Mouse (Mus musculus) heart, embryonic 12.5 days (tissue): ENCODE measurements around the gene Gsdma3. TPM values are rescaled to one million over a fixed set of nuclear protein-coding genes. Genes with fewer than 3 reads are reported as not detected.
A peak's percentile ranks its signal among the peaks of the same experiment; 100 is the strongest.
"Not testable (repeated sequence)": the region's sequence is repeated elsewhere in the genome, so short reads cannot be mapped to it uniquely, and the experiment has no call there.

Experiments used
- ATAC-seq: fragments of 200-750 bp; cut with Nextera tagmentation; 2 replicates; pipeline ENCODE4 v1.8.0; 2017; ENCODE audit warnings: moderate TSS enrichment, moderate library complexity; ENCODE audit not compliant: insufficient number of reproducible peaks, low FRiP score
- H3K27ac ChIP-seq: fragments of 300-500 bp; sonication (generic); 2 replicates; pipeline ENCODE4 v1.5.1; 2016; ENCODE audit warnings: mild to moderate bottlenecking, moderate library complexity; ENCODE audit not compliant: poor library complexity, severe bottlenecking
- H3K27me3 ChIP-seq: fragments of 300-500 bp; sonication (generic); replicated peaks from 2 replicates; pipeline ENCODE4 v1.6.1; 2016; ENCODE audit warnings: mild to moderate bottlenecking, moderate library complexity
- H3K36me3 ChIP-seq: fragments of 300-500 bp; sonication (generic); 2 replicates; pipeline ENCODE4 v1.6.1; 2016; ENCODE audit warnings: mild to moderate bottlenecking, moderate library complexity
- H3K4me1 ChIP-seq: fragments of 300-500 bp; sonication (generic); replicated peaks from 2 replicates; pipeline ENCODE4 v1.6.1; 2016; ENCODE audit warnings: mild to moderate bottlenecking
- H3K4me2 ChIP-seq: fragments of 300-500 bp; sonication (generic); 2 replicates; pipeline ENCODE4 v1.6.1; 2016; ENCODE audit warnings: mild to moderate bottlenecking, moderate library complexity
- H3K4me3 ChIP-seq: fragments of 300-500 bp; sonication (generic); 2 replicates; pipeline ENCODE4 v1.5.1; 2016; ENCODE audit warnings: mild to moderate bottlenecking
- H3K9ac ChIP-seq: fragments of 300-500 bp; sonication (generic); 2 replicates; pipeline ENCODE4 v1.6.1; 2016; ENCODE audit warnings: mild to moderate bottlenecking, moderate library complexity
- H3K9me3 ChIP-seq: fragments of 300-500 bp; sonication (generic); replicated peaks from 2 replicates; pipeline ENCODE4 v1.6.1; 2016; ENCODE audit warnings: mild to moderate bottlenecking, moderate library complexity
- WGBS: fragments of 180-500 bp; shearing (Covaris S2); methylation state at CpG from one replicate; pipeline ENCODE4 v1.1.7; 2016; 5-methylcytosine and 5-hydroxymethylcytosine counted together
- polyA plus RNA-seq: library from polyadenylated mRNA; unstranded; fragments of >200 nt; fragmentation: Nextera tagmentation; extraction: Ambion mirVana; gene quantifications from 2 replicates; pipeline ENCODE4 v1.2.1, GENCODE M21; 2016

Gsdma3 gene
- polyA plus RNA-seq, 1 experiment from 2014 or later = not detected

DNA sequence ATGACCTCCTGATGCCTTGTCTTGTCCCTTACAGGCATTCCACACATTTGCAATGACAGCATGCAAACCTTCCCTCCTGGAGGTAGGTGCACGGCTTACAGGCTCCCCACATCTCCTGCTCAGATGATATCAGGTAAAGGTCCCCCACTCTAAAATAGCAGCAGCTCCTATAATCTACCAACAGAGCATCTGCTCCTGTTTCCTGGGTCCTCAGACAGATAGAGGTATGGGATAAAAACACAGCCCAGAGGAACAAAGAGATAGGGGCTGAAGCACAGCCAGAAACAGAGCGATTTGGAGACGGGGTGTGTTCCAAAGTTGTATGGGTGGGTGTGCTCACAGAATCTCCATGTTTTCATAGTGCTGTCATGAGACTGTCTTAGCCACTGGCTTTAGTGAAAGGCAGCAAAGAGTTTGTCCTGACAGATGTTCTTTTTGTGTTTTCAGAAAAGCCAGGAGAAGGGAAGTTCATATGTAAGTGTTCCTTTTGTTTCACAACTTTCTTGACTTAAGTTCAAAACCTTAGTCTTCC lies 45.2 kb downstream of the Gsdma3 start:
- 58% methylated on average over 3 of the region's 3 CpGs for WGBS
- Histone ChIP-seq H3K4me1 (0 out of 2 replicates have a peak, but pooled peaks cover 6% of the 10 kb centered on the region), H3K9ac (no peak overlapping the region), H3K9me3 (no peaks in the 10 kb centered on the region), H3K27ac (no peak overlapping the region), H3K36me3 (no peaks in the 10 kb centered on the region), H3K27me3 (peaks cover 52% of the 10 kb centered on the region), H3K4me3 (no peak overlapping the region), H3K4me2 (no peak overlapping the region)
- ATAC-seq = no peak

DNA sequence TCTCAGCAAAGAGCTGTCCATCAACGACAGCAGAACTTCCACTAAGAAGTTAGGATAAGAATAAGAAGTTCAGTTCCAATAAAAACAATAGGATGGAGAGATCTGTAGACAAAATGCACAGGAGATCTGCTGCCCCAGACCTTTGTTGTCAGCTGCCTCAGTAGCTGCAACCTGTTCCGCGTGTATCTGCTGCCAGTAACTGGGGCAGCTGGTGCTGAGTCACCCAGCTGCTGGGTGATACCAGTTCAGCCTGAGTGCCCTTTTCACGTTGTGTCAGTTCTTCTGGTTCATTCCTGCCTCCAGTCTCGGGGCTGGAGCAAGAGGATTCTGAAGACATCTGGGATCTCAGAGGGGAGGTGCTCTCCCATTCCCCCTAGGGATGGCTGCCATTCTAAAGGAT lies 45.7 kb downstream of the Gsdma3 start:
- no peak overlapping the region for H3K27ac ChIP-seq
- no peak overlapping the region for H3K4me3 ChIP-seq
- ATAC-seq = no peak
- H3K4me2 ChIP-seq = no peak overlapping the region
- H3K4me1 ChIP-seq = 0 out of 2 replicates have a peak, but pooled peaks cover 7% of the 10 kb centered on the region
- H3K36me3 ChIP-seq = no peaks in the 10 kb centered on the region
- H3K9me3 ChIP-seq = no peaks in the 10 kb centered on the region
- 41% methylated on average over 5 of the region's 5 CpGs for WGBS
- no peak overlapping the region for H3K9ac ChIP-seq
- peaks cover 47% of the 10 kb centered on the region for H3K27me3 ChIP-seq

DNA sequence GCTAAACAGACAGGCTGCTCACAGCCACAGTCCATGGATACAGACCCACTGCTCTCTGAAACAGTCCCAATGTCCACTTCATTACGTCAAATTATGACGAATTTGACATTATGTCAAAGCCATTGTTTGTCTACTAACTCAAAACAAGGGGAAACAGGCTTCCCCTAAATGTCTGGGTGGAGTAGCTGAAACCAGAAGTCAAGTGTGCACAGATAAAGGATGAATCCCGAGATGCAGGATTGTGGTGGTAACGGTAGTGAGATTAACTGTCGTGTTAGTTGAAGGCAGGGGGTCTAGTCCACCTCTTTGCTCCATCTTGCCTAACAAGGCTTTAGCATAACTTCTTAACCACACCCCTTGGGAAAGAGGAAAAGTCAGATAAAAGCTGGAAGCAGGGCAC lies 46.3 kb downstream of the Gsdma3 start:
- 74% methylated on average over 5 of the region's 5 CpGs for WGBS
- Histone ChIP-seq H3K4me3 (no peak overlapping the region), H3K9me3 (no peaks in the 10 kb centered on the region), H3K27me3 (peaks cover 41% of the 10 kb centered on the region), H3K27ac (no peak overlapping the region), H3K4me2 (no peak overlapping the region), H3K4me1 (0 out of 2 replicates have a peak, but pooled peaks cover 7% of the 10 kb centered on the region), H3K36me3 (no peaks in the 10 kb centered on the region), H3K9ac (no peak overlapping the region)
- ATAC-seq = no peak

DNA sequence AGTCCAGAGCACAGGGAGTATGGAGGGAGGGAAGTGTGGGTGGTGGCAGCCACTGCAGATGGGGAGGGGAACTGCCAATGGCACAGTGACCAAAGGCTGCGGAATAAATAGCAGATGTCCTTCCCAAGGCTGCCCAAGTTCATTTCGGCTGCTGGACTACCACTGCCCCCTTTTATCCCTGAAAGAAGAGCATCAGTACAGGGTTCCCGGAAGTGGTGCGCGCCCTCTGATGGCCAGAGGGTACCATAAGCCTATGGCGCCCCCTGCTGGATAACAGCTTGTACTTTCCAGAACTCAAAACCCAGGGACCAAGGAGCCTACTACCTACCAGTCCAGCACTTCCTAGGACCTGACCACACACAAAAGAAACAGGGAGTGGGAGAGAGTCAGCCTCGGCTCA lies 47.0 kb downstream of the Gsdma3 start:
- peaks cover 36% of the 10 kb centered on the region for H3K27me3 ChIP-seq
- peak overlapping the region; percentile 44 for H3K4me2 ChIP-seq

DNA sequence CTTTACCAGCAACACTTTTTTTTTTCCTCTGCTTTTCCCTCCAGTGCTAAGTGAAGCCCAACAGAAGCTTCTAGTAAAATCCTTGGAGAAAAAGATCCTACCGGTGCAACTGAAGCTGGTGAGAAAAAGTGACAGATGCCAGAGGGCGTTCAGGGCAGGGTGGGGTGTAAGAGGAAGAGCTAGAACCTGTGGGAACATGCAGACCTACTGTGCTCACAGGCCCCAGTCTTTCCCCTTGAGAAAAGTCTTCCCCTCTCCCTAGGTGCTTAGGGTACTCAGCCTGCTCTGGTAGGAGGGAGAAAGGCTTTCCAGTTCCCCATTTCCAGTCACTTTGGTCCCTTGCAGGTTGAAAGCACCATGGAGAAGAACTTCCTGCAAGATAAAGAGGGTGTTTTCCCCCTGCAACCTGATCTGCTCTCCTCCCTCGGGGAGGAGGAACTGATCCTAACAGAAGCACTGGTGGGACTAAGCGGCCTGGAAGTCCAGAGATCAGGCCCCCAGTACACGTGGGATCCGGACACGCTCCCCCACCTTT lies 49.7 kb downstream of the Gsdma3 start:
- WGBS = 28% methylated on average over 7 of the region's 7 CpGs
- no peak for ATAC-seq
- no peak overlapping the region for H3K9ac ChIP-seq
- H3K4me1 ChIP-seq = 0 out of 2 replicates have a peak, but pooled peaks cover 7% of the 10 kb centered on the region
- H3K4me3 ChIP-seq = no peak overlapping the region
- no peaks in the 10 kb centered on the region for H3K36me3 ChIP-seq
- H3K27me3 ChIP-seq = peaks cover 16% of the 10 kb centered on the region
- H3K9me3 ChIP-seq = no peaks in the 10 kb centered on the region
- H3K27ac ChIP-seq = no peak overlapping the region
- no peak overlapping the region for H3K4me2 ChIP-seq

More for the DNA sequence above, 47.0 kb downstream of the Gsdma3 start:
- WGBS = 3% methylated on average over 7 of the region's 7 CpGs
- H3K9ac ChIP-seq, H3K4me3 ChIP-seq, H3K9me3 ChIP-seq, H3K27ac ChIP-seq, ATAC-seq, H3K36me3 ChIP-seq, H3K4me1 ChIP-seq: not testable (repeated sequence)

DNA sequence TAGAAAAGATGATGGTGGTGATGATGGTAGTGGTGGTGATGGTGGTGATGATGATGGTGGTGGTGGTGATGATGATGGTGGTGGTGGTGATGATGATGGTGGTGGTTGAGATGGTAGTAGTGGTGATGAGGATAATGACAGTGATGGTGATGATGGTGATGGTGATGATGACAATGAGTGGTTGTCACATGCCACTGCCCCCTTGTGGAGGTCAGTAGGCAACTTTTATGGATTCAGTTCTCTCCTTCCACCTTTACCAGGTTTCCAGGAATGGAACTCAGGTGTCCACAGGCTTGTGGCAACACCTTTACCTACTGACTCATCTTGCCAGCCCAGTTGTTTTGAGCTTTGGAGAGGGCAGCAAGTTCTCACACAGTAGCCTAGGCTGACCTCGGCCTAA lies 53.9 kb downstream of the Gsdma3 start:
- H3K9ac ChIP-seq = no peak overlapping the region
- peaks cover 15% of the 10 kb centered on the region for H3K4me1 ChIP-seq
- H3K9me3 ChIP-seq = no peaks in the 10 kb centered on the region
- H3K27ac ChIP-seq = no peak overlapping the region
- H3K36me3 ChIP-seq = peaks cover 8% of the 10 kb centered on the region; the same call in 1 of the 2 replicates
- no peak overlapping the region for H3K4me2 ChIP-seq
- ATAC-seq = no peak
- 89% methylated on average over 1 of the region's 1 CpGs for WGBS
- H3K27me3 ChIP-seq = no peaks in the 10 kb centered on the region
- H3K4me3 ChIP-seq = no peak overlapping the region

DNA sequence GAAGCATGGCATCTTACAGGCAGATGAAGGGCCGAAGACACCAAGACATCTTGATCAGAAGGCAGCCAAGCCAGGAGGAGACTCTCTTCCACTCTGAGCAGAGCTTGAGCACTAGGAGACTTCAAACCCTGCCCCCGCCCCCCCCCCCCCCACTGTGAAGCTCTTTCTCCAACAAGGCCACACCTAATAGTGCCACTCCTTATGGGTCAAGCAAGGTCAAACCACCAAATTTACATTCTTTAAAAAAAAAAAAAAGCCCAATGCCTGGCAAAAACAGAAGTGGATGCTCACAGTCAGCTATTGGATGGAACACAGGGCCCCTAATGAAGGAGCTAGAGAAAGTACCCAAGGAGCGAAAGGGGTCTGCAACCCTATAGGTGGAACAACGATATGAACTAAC lies 54.4 kb downstream of the Gsdma3 start:
- Histone ChIP-seq H3K4me1 (peaks cover 15% of the 10 kb centered on the region), H3K36me3 (peaks cover 14% of the 10 kb centered on the region)
- not testable (repeated sequence) for H3K27me3 ChIP-seq, H3K4me3 ChIP-seq, ATAC-seq, H3K9ac ChIP-seq, H3K4me2 ChIP-seq, H3K27ac ChIP-seq, H3K9me3 ChIP-seq
- WGBS = 86% methylated on average over 4 of the region's 4 CpGs

DNA sequence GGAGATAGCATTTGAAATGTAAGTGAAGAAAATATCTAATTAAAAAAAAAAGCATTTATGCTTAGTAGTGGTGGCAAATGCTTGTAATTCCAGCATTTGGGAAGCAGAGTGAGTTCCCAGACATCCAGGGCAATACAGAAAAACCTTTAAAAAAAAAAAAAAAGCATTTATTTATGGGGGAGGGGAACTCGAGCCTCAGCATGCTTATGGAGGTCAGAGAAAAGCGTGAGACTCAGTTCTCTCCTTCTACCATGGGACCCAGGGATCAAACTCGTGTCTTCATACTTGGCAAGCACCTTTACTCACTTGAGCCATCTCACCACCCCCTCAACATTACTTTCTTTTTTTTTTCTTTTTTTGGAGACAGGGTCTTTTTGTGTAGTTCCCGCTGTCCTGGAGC lies 55.0 kb downstream of the Gsdma3 start:
- Histone ChIP-seq H3K4me2 (no peak overlapping the region), H3K4me3 (no peak overlapping the region), H3K4me1 (peaks cover 11% of the 10 kb centered on the region), H3K9me3 (no peaks in the 10 kb centered on the region), H3K27ac (no peak overlapping the region), H3K9ac (no peak overlapping the region), H3K36me3 (peaks cover 20% of the 10 kb centered on the region), H3K27me3 (no peaks in the 10 kb centered on the region)
- WGBS = 72% methylated on average over 4 of the region's 4 CpGs
- no peak for ATAC-seq

DNA sequence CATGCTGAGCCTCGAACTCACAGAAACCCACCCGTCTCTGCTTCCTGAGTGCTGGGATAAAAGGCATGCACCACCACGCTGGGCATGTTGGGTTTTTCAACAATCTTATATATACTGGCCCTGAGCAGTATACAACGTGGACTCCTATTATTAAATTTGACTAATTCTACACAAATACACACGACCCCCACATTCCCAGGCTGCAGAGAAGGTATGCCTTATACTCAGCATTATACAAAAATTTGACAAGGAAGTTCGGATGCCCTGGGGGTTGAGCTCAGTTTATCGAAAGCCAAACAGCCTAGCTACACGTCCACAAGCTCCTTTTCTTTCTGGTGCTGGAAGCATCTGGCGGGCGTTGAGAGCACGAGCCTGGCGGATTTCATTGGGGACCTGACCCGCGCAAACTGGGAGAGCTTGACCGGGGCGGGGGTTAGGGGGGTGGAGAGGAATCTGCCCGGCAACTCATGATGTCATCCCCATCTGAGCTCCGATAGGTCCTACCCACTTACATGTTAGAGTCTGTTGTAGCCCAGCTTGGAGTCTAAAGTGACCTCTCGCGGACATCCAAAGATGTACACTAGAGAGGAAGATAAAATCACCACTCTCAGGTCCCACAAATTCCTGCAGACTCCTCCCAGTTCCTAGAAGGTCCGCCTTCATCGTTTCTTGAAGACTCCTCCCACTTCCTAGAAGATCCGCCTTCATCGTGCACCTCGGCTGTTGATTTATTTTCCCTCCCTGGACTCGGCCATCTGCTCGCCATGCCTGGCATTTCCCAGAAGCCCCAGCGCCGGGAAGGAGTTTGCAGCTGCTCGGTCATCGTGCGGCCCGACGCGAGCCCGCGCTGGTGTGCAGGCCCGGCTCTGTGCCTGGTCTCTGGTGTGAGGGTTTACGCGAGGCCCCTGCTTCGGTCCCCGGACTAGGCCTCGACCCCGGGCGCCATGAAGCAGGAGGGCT lies 55.9 kb downstream of the Gsdma3 start, which contains the start of gene Psmd3:
Gene Psmd3, plus strand, starts transcription at position 769 of the 960 bp plus-strand sequence.
- H3K4me1 ChIP-seq = peaks cover 8% of the 10 kb centered on the region
- ATAC-seq = peak; percentile 96
- no peaks in the 10 kb centered on the region for H3K27me3 ChIP-seq
- H3K27ac ChIP-seq = peak within 1 kb of the TSS; percentile 36
- H3K4me3 ChIP-seq = peak within 1 kb of the TSS; percentile 84
- H3K36me3 ChIP-seq = peaks cover 28% of the 10 kb centered on the region
- H3K9me3 ChIP-seq = no peaks in the 10 kb centered on the region
- H3K9ac ChIP-seq = peak within 1 kb of the TSS; percentile 95
- 5% methylated on average over 45 of the region's 45 CpGs for WGBS
- peak within 1 kb of the TSS; percentile 95 for H3K4me2 ChIP-seq

DNA sequence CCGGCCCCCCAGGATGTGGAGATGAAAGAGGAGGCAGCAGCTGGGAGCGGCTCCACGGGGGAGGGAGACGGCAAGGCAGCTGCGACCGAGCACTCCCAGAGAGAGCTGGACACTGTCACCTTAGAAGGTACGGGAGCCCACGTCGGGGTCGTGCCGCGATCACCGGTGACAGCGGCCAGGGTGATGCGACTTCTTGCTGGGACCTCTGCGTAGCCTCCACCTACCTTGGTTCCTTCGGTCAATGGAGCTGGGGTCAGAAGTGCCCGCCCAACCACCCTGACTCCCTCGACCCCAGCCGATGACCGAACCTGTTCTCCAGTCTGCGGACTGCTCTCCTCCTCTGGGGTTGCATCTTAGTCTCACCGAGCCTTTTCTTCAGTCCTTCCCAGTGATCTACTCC lies 56.7 kb downstream of the Gsdma3 start:
- H3K9ac ChIP-seq = peak overlapping the region; percentile 95
- peaks cover 8% of the 10 kb centered on the region for H3K4me1 ChIP-seq
- peak overlapping the region; percentile 95 for H3K4me2 ChIP-seq
- peak overlapping the region; percentile 36 for H3K27ac ChIP-seq
- under 1% methylated on average over 23 of the region's 23 CpGs for WGBS
- no peaks in the 10 kb centered on the region for H3K27me3 ChIP-seq
- ATAC-seq = peak; percentile 10
- H3K9me3 ChIP-seq = no peaks in the 10 kb centered on the region
- peak overlapping the region; percentile 84 for H3K4me3 ChIP-seq
- H3K36me3 ChIP-seq = peaks cover 36% of the 10 kb centered on the region

DNA sequence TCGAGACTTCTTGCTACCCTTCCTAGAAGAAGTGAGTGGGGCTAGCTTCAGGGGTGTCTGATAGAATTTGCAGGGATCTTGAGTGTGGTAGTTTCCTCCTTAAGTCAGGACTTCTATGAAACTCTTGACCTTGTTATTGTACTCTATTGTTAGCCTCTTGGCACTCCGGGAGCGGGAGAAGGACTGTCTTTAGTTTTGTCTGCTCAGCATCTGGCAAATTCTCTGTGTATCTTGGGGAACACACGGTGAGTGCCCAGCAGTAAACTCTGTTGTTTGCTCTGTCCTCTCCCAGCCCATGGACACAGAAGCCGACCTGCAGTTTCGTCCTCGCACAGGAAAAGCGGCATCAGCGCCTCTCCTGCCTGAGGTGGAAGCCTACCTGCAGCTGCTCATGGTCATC lies 59.5 kb downstream of the Gsdma3 start:
- Histone ChIP-seq H3K4me3 (no peak overlapping the region), H3K36me3 (peaks cover 60% of the 10 kb centered on the region), H3K4me1 (peaks cover 8% of the 10 kb centered on the region), H3K9ac (no peak overlapping the region), H3K27ac (no peak overlapping the region), H3K4me2 (no peak overlapping the region), H3K27me3 (no peaks in the 10 kb centered on the region), H3K9me3 (no peaks in the 10 kb centered on the region)
- WGBS = 91% methylated on average over 9 of the region's 9 CpGs
- no peak for ATAC-seq
